Mouse (Mus musculus) hindbrain, postnatal 0 days (tissue): ENCODE measurements around the gene Olfr1233. TPM values are rescaled to one million over a fixed set of nuclear protein-coding genes. Genes with fewer than 3 reads are reported as not detected.

Source experiments
- ATAC-seq: fragments of 200-750 bp; cut with Nextera tagmentation; 2 replicates; pipeline ENCODE4 v1.8.0; 2017; ENCODE audit warnings: mild to moderate bottlenecking, moderate TSS enrichment, moderate library complexity
- DNase-seq: peaks from one replicate; pipeline ENCODE4 v3.0.0-alpha.2; 2015; ENCODE audit warnings: low spot score
- H3K27ac ChIP-seq: fragments of 300-500 bp; sonication (generic); 2 replicates; pipeline ENCODE4 v1.5.1; 2014; ENCODE audit warnings: mild to moderate bottlenecking
- H3K27me3 ChIP-seq: fragments of 300-500 bp; sonication (generic); 2 replicates; pipeline ENCODE4 v1.6.1; 2014; ENCODE audit warnings: low read length, mixed read lengths; ENCODE audit not compliant: insufficient read depth
- H3K36me3 ChIP-seq: fragments of 300-500 bp; sonication (generic); 2 replicates; pipeline ENCODE4 v1.6.1; 2014; ENCODE audit warnings: low read length, mixed read lengths; ENCODE audit not compliant: insufficient read depth
- H3K4me1 ChIP-seq: fragments of 300-500 bp; sonication (generic); 2 replicates; pipeline ENCODE4 v1.6.1; 2014; ENCODE audit warnings: antibody characterized with exemption, low read length, mixed read lengths; ENCODE audit not compliant: insufficient read depth
- H3K4me2 ChIP-seq: fragments of 300-500 bp; sonication (generic); 2 replicates; pipeline ENCODE4 v1.6.1; 2014; ENCODE audit warnings: low read depth, mild to moderate bottlenecking, low read length, moderate library complexity, mixed read lengths
- H3K4me3 ChIP-seq: fragments of 300-500 bp; sonication (generic); 2 replicates; pipeline ENCODE4 v1.5.1; 2014; ENCODE audit warnings: low read length
- H3K9ac ChIP-seq: fragments of 300-500 bp; sonication (generic); replicated peaks from 2 replicates; pipeline ENCODE4 v1.6.1; 2014; ENCODE audit warnings: mild to moderate bottlenecking, low read length, moderate library complexity, mixed read lengths
- H3K9me3 ChIP-seq: fragments of 300-500 bp; sonication (generic); 2 replicates; pipeline ENCODE4 v1.6.1; 2016; ENCODE audit warnings: low read length, mixed read lengths
- CTCF ChIP-seq: IDR thresholded peaks from 2 replicates; pipeline ENCODE4 v1.5.1; 2016; ENCODE audit warnings: antibody characterized with exemption, control low read depth, low read depth
- WGBS: fragments of 180-500 bp; shearing (Covaris S2); extraction: QIAGEN DNeasy Blood & Tissue Kit; methylation state at CpG from one replicate; pipeline ENCODE4 v1.1.7; 2014; 5-methylcytosine and 5-hydroxymethylcytosine counted together
- polyA plus RNA-seq: library from polyadenylated mRNA; unstranded; fragments of >200 nt; fragmentation: Nextera tagmentation; extraction: Ambion mirVana; gene quantifications from 2 replicates; pipeline ENCODE4 v1.2.1, GENCODE M21; 2015
- total RNA-seq: library from RNA; depleted of rRNA; stranded (reverse); fragments of >200 nt; gene quantifications from 2 replicates; pipeline ENCODE4 v1.2.3, GENCODE M21; 2014; rRNA removed

The Olfr1233 gene
- total RNA-seq: not detected in 2 replicates
- not detected in 2 replicates for polyA plus RNA-seq

GRCm38 (mm10) chr2:89342298-89342697 is at the start of gene Olfr1233:
Gene Olfr1233 (minus strand): TSS chr2:89342398.
- TF ChIP-seq CTCF: no peak

GRCm38 (mm10) chr2:89364765-89365164 is 22.6 kb upstream of the Olfr1233 start, which contains the start of gene Olfr1234:
Gene Olfr1234 (minus strand): TSS chr2:89364865.
- no peak for TF ChIP-seq CTCF
- no peak for ATAC-seq
- no peak within 1 kb of the TSS for H3K27ac ChIP-seq
- H3K9me3 ChIP-seq: no peaks in the 10 kb centered on the region
- H3K36me3 ChIP-seq: no peaks in the 10 kb centered on the region
- WGBS: 85% methylated on average over 4 of the region's 4 CpGs
- H3K9ac ChIP-seq: no peak within 1 kb of the TSS
- H3K4me3 ChIP-seq: no peak within 1 kb of the TSS
- no peaks in the 10 kb centered on the region for H3K27me3 ChIP-seq
- H3K4me1 ChIP-seq: no peaks in the 10 kb centered on the region
- H3K4me2 ChIP-seq: no peak within 1 kb of the TSS
- no peak for DNase-seq

More at GRCm38 (mm10) chr2:89342298-89342697, at the start of gene Olfr1233:
- DNase-seq: no peak
- H3K9me3 ChIP-seq: no peaks in the 10 kb centered on the region
- no peaks in the 10 kb centered on the region for H3K4me1 ChIP-seq
- H3K9ac ChIP-seq: no peak within 1 kb of the TSS
- ATAC-seq: no peak
- H3K27me3 ChIP-seq: no peaks in the 10 kb centered on the region
- H3K4me2 ChIP-seq: no peak within 1 kb of the TSS
- H3K4me3 ChIP-seq: no peak within 1 kb of the TSS
- no peaks in the 10 kb centered on the region for H3K36me3 ChIP-seq
- no peak within 1 kb of the TSS for H3K27ac ChIP-seq

GRCm38 (mm10) chr2:89329575-89329974 is 12.6 kb downstream of the Olfr1233 start, which contains the start of gene Olfr1232:
Gene Olfr1232 (minus strand): TSS chr2:89329675.
- TF ChIP-seq CTCF: no peak
- no peak for ATAC-seq
- Histone ChIP-seq H3K4me1 (no peaks in the 10 kb centered on the region), H3K9me3 (no peaks in the 10 kb centered on the region), H3K27ac (no peak within 1 kb of the TSS), H3K4me3 (no peak within 1 kb of the TSS), H3K4me2 (no peak within 1 kb of the TSS), H3K9ac (no peak within 1 kb of the TSS), H3K27me3 (no peaks in the 10 kb centered on the region), H3K36me3 (no peaks in the 10 kb centered on the region)
- DNase-seq: no peak

GRCm38 (mm10) chr2:89306974-89307373 is 35.2 kb downstream of the Olfr1233 start, which contains the start of gene Olfr1231:
Gene Olfr1231 (minus strand): TSS chr2:89307074.
- TF ChIP-seq CTCF: no peak
- Histone ChIP-seq H3K4me2 (no peak within 1 kb of the TSS), H3K9ac (no peak within 1 kb of the TSS), H3K9me3 (no peaks in the 10 kb centered on the region), H3K36me3 (no peaks in the 10 kb centered on the region), H3K27ac (no peak within 1 kb of the TSS), H3K27me3 (no peaks in the 10 kb centered on the region), H3K4me1 (no peaks in the 10 kb centered on the region), H3K4me3 (no peak within 1 kb of the TSS)
- ATAC-seq: no peak
- DNase-seq: no peak
- WGBS: 62% methylated on average over 2 of the region's 2 CpGs

- H3K9me3 ChIP-seq: no peaks in the 10 kb centered on the region
- WGBS: 77% methylated on average over 1 of the region's 1 CpGs
- H3K9ac ChIP-seq: no peak within 1 kb of the TSS
- no peak within 1 kb of the TSS for H3K4me2 ChIP-seq
- no peak for TF ChIP-seq CTCF
- H3K27me3 ChIP-seq: no peaks in the 10 kb centered on the region
- no peak within 1 kb of the TSS for H3K27ac ChIP-seq
- H3K4me1 ChIP-seq: no peaks in the 10 kb centered on the region
- DNase-seq (no peak), ATAC-seq (no peak)
- H3K4me3 ChIP-seq: no peak within 1 kb of the TSS
- H3K36me3 ChIP-seq: no peaks in the 10 kb centered on the region
Measured at GRCm38 (mm10) chr2:89297168-89297567, 45.0 kb downstream of the Olfr1233 start, which contains the start of gene Olfr1230. Gene Olfr1230 (minus strand): TSS chr2:89297268.

- DNase-seq: no peak
- Histone ChIP-seq H3K4me3 (no peak within 1 kb of the TSS), H3K9ac (no peak within 1 kb of the TSS), H3K27ac (no peak within 1 kb of the TSS), H3K4me2 (no peak within 1 kb of the TSS), H3K4me1 (no peaks in the 10 kb centered on the region), H3K36me3 (no peaks in the 10 kb centered on the region), H3K27me3 (no peaks in the 10 kb centered on the region), H3K9me3 (no peaks in the 10 kb centered on the region)
- no peak for TF ChIP-seq CTCF
- no peak for ATAC-seq
- WGBS: 84% methylated on average over 2 of the region's 2 CpGs
Measured at GRCm38 (mm10) chr2:89287914-89288313, 54.3 kb downstream of the Olfr1233 start, which contains the start of gene Olfr1229. Gene Olfr1229 (minus strand): TSS chr2:89288014.

Other genes with a start within 250 kb of the Olfr1233 start
- gene Olfr1220, start 235.6 kb downstream of the Olfr1233 start, total RNA-seq: not detected in 2 replicates
- not detected in 2 replicates for gene Olfr1220, start 235.6 kb downstream of the Olfr1233 start, polyA plus RNA-seq
- gene Olfr1221, start 225.1 kb downstream of the Olfr1233 start, total RNA-seq: not detected in 2 replicates
- not detected in 2 replicates for gene Olfr1221, start 225.1 kb downstream of the Olfr1233 start, polyA plus RNA-seq
- not detected in 2 replicates for gene Olfr1222, start 209.3 kb downstream of the Olfr1233 start, total RNA-seq
- not detected in 2 replicates for gene Olfr1222, start 209.3 kb downstream of the Olfr1233 start, polyA plus RNA-seq
- gene Olfr1223, start 190.8 kb downstream of the Olfr1233 start, total RNA-seq: not detected in 2 replicates
- gene Olfr1223, start 190.8 kb downstream of the Olfr1233 start, polyA plus RNA-seq: not detected in 2 replicates
- gene Olfr1224-ps1, start 178.3 kb downstream of the Olfr1233 start, total RNA-seq: not detected in 2 replicates
- not detected in 2 replicates for gene Olfr1224-ps1, start 178.3 kb downstream of the Olfr1233 start, polyA plus RNA-seq
- not detected in 2 replicates for gene Olfr1225, start 167.7 kb downstream of the Olfr1233 start, total RNA-seq
- not detected in 2 replicates for gene Olfr1225, start 167.7 kb downstream of the Olfr1233 start, polyA plus RNA-seq
- not detected in 2 replicates for gene Olfr1226, start 142.3 kb downstream of the Olfr1233 start, total RNA-seq
- gene Olfr1226, start 142.3 kb downstream of the Olfr1233 start, polyA plus RNA-seq: not detected in 2 replicates
- gene Olfr1228, start 88.3 kb downstream of the Olfr1233 start, total RNA-seq: not detected in 2 replicates
- gene Olfr1228, start 88.3 kb downstream of the Olfr1233 start, polyA plus RNA-seq: not detected in 2 replicates
- gene Olfr1229, start 54.4 kb downstream of the Olfr1233 start, total RNA-seq: not detected in 2 replicates
- gene Olfr1229, start 54.4 kb downstream of the Olfr1233 start, polyA plus RNA-seq: not detected in 2 replicates
- gene Olfr1230, start 45.1 kb downstream of the Olfr1233 start, total RNA-seq: not detected in 2 replicates
- not detected in 2 replicates for gene Olfr1230, start 45.1 kb downstream of the Olfr1233 start, polyA plus RNA-seq
- gene Olfr1231, start 35.3 kb downstream of the Olfr1233 start, total RNA-seq: not detected in 2 replicates
- gene Olfr1231, start 35.3 kb downstream of the Olfr1233 start, polyA plus RNA-seq: not detected in 2 replicates
- not detected in 2 replicates for gene Olfr1232, start 12.7 kb downstream of the Olfr1233 start, total RNA-seq
- gene Olfr1232, start 12.7 kb downstream of the Olfr1233 start, polyA plus RNA-seq: not detected in 2 replicates
- not detected in 2 replicates for gene Olfr1234, start 22.5 kb upstream of the Olfr1233 start, total RNA-seq
- gene Olfr1234, start 22.5 kb upstream of the Olfr1233 start, polyA plus RNA-seq: not detected in 2 replicates
- not detected in 2 replicates for gene Olfr1238, start 67.3 kb upstream of the Olfr1233 start, total RNA-seq
- not detected in 2 replicates for gene Olfr1238, start 67.3 kb upstream of the Olfr1233 start, polyA plus RNA-seq
- gene Olfr1239, start 78.0 kb upstream of the Olfr1233 start, total RNA-seq: not detected in 2 replicates
- not detected in 2 replicates for gene Olfr1239, start 78.0 kb upstream of the Olfr1233 start, polyA plus RNA-seq
- not detected in 2 replicates for gene Olfr1240, start 100.6 kb upstream of the Olfr1233 start, total RNA-seq
- not detected in 2 replicates for gene Olfr1240, start 100.6 kb upstream of the Olfr1233 start, polyA plus RNA-seq
- gene Olfr1241, start 144.7 kb upstream of the Olfr1233 start, total RNA-seq: not detected in 2 replicates
- gene Olfr1241, start 144.7 kb upstream of the Olfr1233 start, polyA plus RNA-seq: not detected in 2 replicates
- gene Olfr1242, start 155.9 kb upstream of the Olfr1233 start, total RNA-seq: not detected in 2 replicates
- gene Olfr1242, start 155.9 kb upstream of the Olfr1233 start, polyA plus RNA-seq: not detected in 2 replicates
- gene Olfr1243, start 189.1 kb upstream of the Olfr1233 start, total RNA-seq: not detected in 2 replicates
- gene Olfr1243, start 189.1 kb upstream of the Olfr1233 start, polyA plus RNA-seq: not detected in 2 replicates
- gene Olfr1245, start 236.0 kb upstream of the Olfr1233 start, total RNA-seq: not detected in 2 replicates
- not detected in 2 replicates for gene Olfr1245, start 236.0 kb upstream of the Olfr1233 start, polyA plus RNA-seq